Mouse (Mus musculus) liver, postnatal 0 days (tissue): ENCODE results near the gene Clcnkb. TPM values are rescaled to one million over a fixed set of nuclear protein-coding genes. Genes with fewer than 3 reads are reported as not detected.

Source experiments
- ATAC-seq: fragments of 200-750 bp; cut with Nextera tagmentation; 2 replicates; pipeline ENCODE4 v1.8.0; 2017; ENCODE audit warnings: mild to moderate bottlenecking, moderate library complexity
- DNase-seq: peaks from one replicate; pipeline ENCODE4 v3.0.0-alpha.2; 2016
- H3K27ac ChIP-seq: fragments of 300-500 bp; sonication (generic); 2 replicates; pipeline ENCODE4 v1.5.1; 2014; ENCODE audit warnings: antibody characterized with exemption, moderate library complexity, mild to moderate bottlenecking, low read depth
- H3K27me3 ChIP-seq: fragments of 300-500 bp; sonication (generic); 2 replicates; pipeline ENCODE4 v1.6.1; 2014; ENCODE audit warnings: low read length, control low read depth, mixed read lengths; ENCODE audit not compliant: insufficient read depth
- H3K36me3 ChIP-seq: fragments of 300-500 bp; sonication (generic); replicated peaks from 2 replicates; pipeline ENCODE4 v1.6.1; 2014; ENCODE audit warnings: mild to moderate bottlenecking, control low read depth, low read length, moderate library complexity, mixed read lengths; ENCODE audit not compliant: insufficient read depth
- H3K4me1 ChIP-seq: fragments of 300-500 bp; sonication (generic); 2 replicates; pipeline ENCODE4 v1.6.1; 2014; ENCODE audit warnings: antibody characterized with exemption, mild to moderate bottlenecking, control low read depth; ENCODE audit not compliant: insufficient read depth
- H3K4me2 ChIP-seq: fragments of 300-500 bp; sonication (generic); 2 replicates; pipeline ENCODE4 v1.6.1; 2014; ENCODE audit warnings: low read depth, mild to moderate bottlenecking, low read length, moderate library complexity, mixed read lengths
- H3K4me3 ChIP-seq: fragments of 300-500 bp; sonication (generic); 2 replicates; pipeline ENCODE4 v1.5.1; 2014; ENCODE audit warnings: low read depth, low read length
- H3K9ac ChIP-seq: fragments of 300-500 bp; sonication (generic); replicated peaks from 2 replicates; pipeline ENCODE4 v1.6.1; 2014; ENCODE audit warnings: mild to moderate bottlenecking, moderate library complexity
- H3K9me3 ChIP-seq: fragments of 300-500 bp; sonication (generic); 2 replicates; pipeline ENCODE4 v1.6.1; 2016; ENCODE audit warnings: mild to moderate bottlenecking, control low read depth, low read length, mixed read lengths
- CTCF ChIP-seq: sonication (generic); IDR thresholded peaks from 2 replicates; pipeline ENCODE4 v1.5.1; 2016; ENCODE audit warnings: antibody characterized with exemption, low read depth
- EP300 ChIP-seq: IDR thresholded peaks from 2 replicates; pipeline ENCODE4 v1.6.1; 2016; ENCODE audit warnings: antibody characterized with exemption, low read depth, mild to moderate bottlenecking
- WGBS: fragments of 180-500 bp; shearing (Covaris S2); extraction: QIAGEN DNeasy Blood & Tissue Kit; methylation state at CpG from one replicate; pipeline ENCODE4 v1.1.7; 2014; ENCODE audit not compliant: insufficient replicate concordance; 5-methylcytosine and 5-hydroxymethylcytosine counted together
- polyA plus RNA-seq: library from polyadenylated mRNA; unstranded; fragments of >200 nt; fragmentation: Nextera tagmentation; extraction: Ambion mirVana; gene quantifications from 2 replicates; pipeline ENCODE4 v1.2.1, GENCODE M21; 2015

The Clcnkb gene
- polyA plus RNA-seq, 1 experiment from 2014 or later: not detected

DNA sequence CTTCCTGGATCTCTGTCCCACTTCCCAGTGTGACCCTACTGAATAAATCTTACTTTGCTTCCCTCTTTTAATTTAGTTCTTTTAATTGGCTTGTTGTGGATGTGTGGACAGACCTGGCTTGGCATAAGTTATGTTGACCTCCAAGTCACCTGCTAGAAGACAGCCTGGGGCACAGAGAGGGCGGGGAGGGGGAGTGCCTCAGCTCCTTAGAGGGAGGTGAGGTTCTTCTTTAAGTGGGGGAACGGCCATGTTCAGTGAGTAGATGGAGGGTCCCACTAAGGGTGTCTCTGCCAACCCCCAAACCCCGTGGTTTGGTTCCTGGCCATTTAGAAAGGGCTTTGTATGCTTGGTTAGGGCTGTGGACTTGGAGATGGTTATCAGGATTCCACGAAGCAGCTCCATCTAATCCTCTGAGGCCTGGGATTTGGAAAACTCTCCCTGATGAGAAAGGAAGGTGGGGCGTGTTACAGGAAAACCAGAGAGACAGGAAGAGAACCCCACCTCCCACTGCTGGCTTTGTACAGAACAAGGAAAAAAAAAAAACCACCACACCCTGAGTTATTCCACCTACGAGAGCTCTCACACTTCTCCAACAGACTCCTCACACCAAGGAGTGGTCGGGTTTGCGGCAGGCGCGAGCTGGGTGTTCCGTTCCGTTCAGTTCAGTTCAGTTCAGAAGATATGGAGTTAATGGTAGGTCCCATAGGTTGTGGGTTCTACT, 23.4 kb upstream of the Clcnkb start:
- Histone ChIP-seq H3K4me1 (peaks cover 6% of the 10 kb centered on the region), H3K9ac (no peak overlapping the region), H3K27ac (no peak overlapping the region), H3K27me3 (no peaks in the 10 kb centered on the region), H3K9me3 (no peaks in the 10 kb centered on the region), H3K36me3 (no peaks in the 10 kb centered on the region), H3K4me3 (no peak overlapping the region), H3K4me2 (no peak overlapping the region)
- WGBS: 71% methylated on average over 12 of the region's 12 CpGs
- no peak for DNase-seq
- TF ChIP-seq CTCF: no peak
- TF ChIP-seq EP300: no peak
- no peak for ATAC-seq

GRCm38 (mm10) chr4:141435974-141436373, 20.2 kb upstream of the Clcnkb start, which contains the start of gene Srarp:
Gene Srarp, minus strand, starts transcription at chr4:141436105.
- Histone ChIP-seq H3K4me1 (no peaks in the 10 kb centered on the region), H3K4me3 (no peak within 1 kb of the TSS), H3K27ac (no peak within 1 kb of the TSS), H3K4me2 (no peak within 1 kb of the TSS), H3K36me3 (no peaks in the 10 kb centered on the region), H3K27me3 (no peaks in the 10 kb centered on the region), H3K9me3 (no peaks in the 10 kb centered on the region), H3K9ac (no peak within 1 kb of the TSS)
- TF ChIP-seq CTCF (no peak), EP300 (no peak)
- ATAC-seq (no peak), DNase-seq (no peak)
- WGBS: 70% methylated on average over 1 of the region's 1 CpGs

DNA sequence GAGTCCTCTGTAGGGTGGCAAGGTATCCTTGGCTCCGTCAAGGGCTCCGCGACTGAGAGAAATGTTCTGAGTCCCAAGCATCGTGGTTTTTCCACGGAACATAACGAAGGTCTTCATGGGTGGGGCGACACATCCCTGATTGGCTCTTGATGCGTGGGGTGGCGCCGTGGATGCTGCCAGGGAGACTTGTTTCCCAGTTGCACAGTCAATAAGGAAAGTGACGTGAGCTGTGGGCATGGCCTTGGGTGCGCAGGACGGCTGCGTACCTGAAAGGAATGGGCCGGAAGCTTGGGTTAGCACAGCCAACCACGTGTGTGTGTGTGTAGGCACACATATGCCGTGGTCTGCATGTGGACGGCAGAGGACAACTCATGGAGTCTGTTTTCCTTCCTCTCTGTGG, 17.4 kb upstream of the Clcnkb start:
- Histone ChIP-seq H3K4me3 (no peak overlapping the region), H3K27me3 (no peaks in the 10 kb centered on the region), H3K4me2 (no peak overlapping the region), H3K9ac (no peak overlapping the region), H3K9me3 (no peaks in the 10 kb centered on the region), H3K36me3 (no peaks in the 10 kb centered on the region), H3K4me1 (no peaks in the 10 kb centered on the region), H3K27ac (no peak overlapping the region)
- no peak for TF ChIP-seq EP300
- no peak for TF ChIP-seq CTCF
- ATAC-seq (no peak), DNase-seq (no peak)
- WGBS: 80% methylated on average over 18 of the region's 18 CpGs

DNA sequence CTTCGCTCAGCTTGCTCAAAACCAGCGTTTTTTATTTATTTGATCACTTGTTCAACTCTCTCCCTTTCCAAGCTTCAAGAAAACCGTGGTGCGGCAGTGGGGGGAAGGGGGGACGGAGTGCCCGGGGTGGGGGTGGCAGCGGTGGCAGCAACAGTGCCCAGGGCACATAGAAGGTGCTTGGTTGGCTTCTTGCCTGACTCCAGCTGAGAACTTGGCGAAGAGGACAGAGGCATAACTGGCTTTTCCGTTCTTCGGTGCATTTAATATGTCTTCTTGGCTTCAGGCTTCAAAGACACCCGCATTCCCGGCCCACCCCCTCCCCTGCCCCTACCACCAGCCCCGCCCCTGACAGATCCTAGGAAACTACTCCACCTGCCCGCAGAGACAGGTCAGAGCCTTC, 16.9 kb upstream of the Clcnkb start:
- no peak overlapping the region for H3K4me2 ChIP-seq
- H3K9ac ChIP-seq: no peak overlapping the region
- H3K36me3 ChIP-seq: no peaks in the 10 kb centered on the region
- no peaks in the 10 kb centered on the region for H3K27me3 ChIP-seq
- H3K4me3 ChIP-seq: no peak overlapping the region
- DNase-seq (no peak), ATAC-seq (no peak)
- no peaks in the 10 kb centered on the region for H3K9me3 ChIP-seq
- no peak for TF ChIP-seq EP300
- TF ChIP-seq CTCF: no peak
- no peak overlapping the region for H3K27ac ChIP-seq
- WGBS: 61% methylated on average over 11 of the region's 14 CpGs
- H3K4me1 ChIP-seq: no peaks in the 10 kb centered on the region

DNA sequence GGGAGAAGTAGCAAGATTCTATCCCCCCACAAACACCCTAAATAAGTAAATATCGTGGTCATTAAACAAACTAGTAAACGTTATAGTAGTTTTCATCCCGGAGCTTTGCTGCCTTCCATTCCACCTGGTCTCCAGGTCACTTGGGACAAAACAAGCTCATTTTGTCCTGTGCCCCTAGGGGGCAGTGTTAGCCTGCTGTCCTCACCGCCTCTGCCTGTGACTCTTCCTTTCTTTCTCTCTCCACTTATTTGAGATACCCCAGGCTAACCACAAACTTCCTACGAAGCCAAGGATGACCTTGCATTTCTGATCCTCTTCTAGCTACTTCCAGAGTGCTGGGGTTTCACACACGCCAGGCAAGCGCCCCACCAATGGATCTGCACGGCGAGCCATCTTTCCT, 15.2 kb upstream of the Clcnkb start:
- WGBS: 28% methylated on average over 9 of the region's 9 CpGs
- H3K9ac ChIP-seq: no peak overlapping the region
- H3K9me3 ChIP-seq: no peaks in the 10 kb centered on the region
- no peak overlapping the region for H3K4me2 ChIP-seq
- DNase-seq (peak; percentile 82), ATAC-seq (peak; percentile 45; the same call in 1 of the 2 replicates)
- H3K27me3 ChIP-seq: 0 out of 2 replicates have a peak, but pooled peaks cover under 1% of the 10 kb centered on the region
- no peaks in the 10 kb centered on the region for H3K36me3 ChIP-seq
- H3K4me1 ChIP-seq: no peaks in the 10 kb centered on the region; the same call in 1 of the 2 replicates
- no peak overlapping the region for H3K4me3 ChIP-seq
- no peak overlapping the region for H3K27ac ChIP-seq
- TF ChIP-seq EP300 (no peak), CTCF (peak; percentile 94)

- peaks cover 11% of the 10 kb centered on the region; the same call in 1 of the 2 replicates for H3K27me3 ChIP-seq
- TF ChIP-seq CTCF (peak; percentile 68), EP300 (no peak)
- WGBS: 55% methylated on average over 9 of the region's 9 CpGs
Observed at GRCm38 (mm10) chr4:141429847-141430246, 14.0 kb upstream of the Clcnkb start.

More at GRCm38 (mm10) chr4:141429847-141430246, 14.0 kb upstream of the Clcnkb start:
- DNase-seq (no peak), ATAC-seq (no peak)
- no peak overlapping the region for H3K27ac ChIP-seq
- H3K4me2 ChIP-seq: no peak overlapping the region
- H3K4me3 ChIP-seq: no peak overlapping the region
- H3K9ac ChIP-seq: no peak overlapping the region
- no peaks in the 10 kb centered on the region for H3K36me3 ChIP-seq
- no peaks in the 10 kb centered on the region for H3K9me3 ChIP-seq
- peaks cover 5% of the 10 kb centered on the region; the same call in 1 of the 2 replicates for H3K4me1 ChIP-seq
